8 mouse cellular contexts compared by ENCODE assay signal in the genomic region with DNA sequence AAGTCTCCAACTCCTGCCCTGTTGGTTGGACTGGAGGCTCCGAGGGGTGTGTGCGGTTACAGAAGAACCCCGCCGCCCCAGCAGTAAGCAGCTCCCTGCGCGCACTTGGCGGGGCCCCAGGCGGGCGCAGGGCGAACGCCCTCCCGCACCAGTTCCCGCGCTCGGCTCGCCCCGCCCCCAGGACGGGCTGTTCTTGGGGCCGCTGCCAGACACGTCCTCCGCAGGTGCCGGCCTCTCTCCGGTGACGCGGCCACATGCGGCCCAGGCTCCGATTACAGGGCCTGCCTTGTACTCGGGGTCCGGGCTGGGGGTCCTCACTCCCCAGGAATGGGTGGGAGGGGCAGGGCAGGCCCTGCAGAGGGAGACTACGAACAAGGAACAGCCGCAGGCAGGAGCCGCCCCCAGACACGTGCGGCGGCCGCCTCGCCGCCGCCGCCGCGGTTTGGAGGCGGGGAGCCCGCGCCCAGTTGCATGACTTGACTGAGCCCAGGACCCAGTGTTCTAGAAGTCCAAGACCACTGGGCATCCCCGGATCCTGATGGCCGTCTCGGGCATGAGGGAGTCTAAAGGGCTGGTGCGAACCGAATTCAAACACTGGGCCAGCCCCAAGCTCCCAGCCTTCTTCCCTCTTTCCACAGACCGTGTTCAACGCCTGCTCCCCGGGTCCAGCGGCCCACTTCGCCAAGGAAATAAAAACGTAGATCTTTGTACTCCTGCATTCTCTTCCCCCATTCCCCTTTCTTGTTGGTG. TPM values are rescaled to one million over a fixed set of nuclear protein-coding genes. Genes with fewer than 3 reads are reported as not detected.
A peak's percentile ranks its signal among the peaks of the same experiment; 100 is the strongest.
DNase-seq lines count a peak whose midpoint lies in the region; ATAC-seq lines count a peak whose summit lies in the region.

No protein-coding gene starts in this region.

- 21% methylated on average over 48 of the region's 56 CpGs for WGBS in kidney, embryonic 14.5 days
- 11% methylated on average over 49 of the region's 56 CpGs for WGBS in lung, embryonic 16.5 days

- ATAC-seq in erythroblast, adult 5-6 weeks (replicated peaks; ENCODE audit: low FRiP score, poor library complexity, severe bottlenecking), result no peak
- ATAC-seq in kidney, embryonic 14.5 days (ENCODE audit: low FRiP score, low TSS enrichment), result peak; percentile 28
- ATAC-seq in lung, embryonic 16.5 days (ENCODE audit: low read depth), result peak; percentile 41
- no peak for ATAC-seq in inflammation-experienced regulatory T-cells, adult 6 months

- peak overlapping the region; percentile 43 for H3K4me3 ChIP-seq in erythroblast, embryonic 14.5 days (replicated peaks)
- peak overlapping the region; percentile 23 for H3K4me3 ChIP-seq in kidney, embryonic 14.5 days (ENCODE audit: low read length)
- H3K4me3 ChIP-seq in lung, embryonic 16.5 days (ENCODE audit: low read length), result peak overlapping the region; percentile 44

- peaks cover 63% of the 10 kb centered on the region for H3K27me3 ChIP-seq in erythroblast, embryonic 14.5 days (ENCODE audit: control insufficient read depth)
- no peaks in the 10 kb centered on the region for H3K27me3 ChIP-seq in kidney, embryonic 14.5 days (ENCODE audit: control insufficient read depth, insufficient read depth, low read length)
- H3K27me3 ChIP-seq in lung, embryonic 16.5 days (ENCODE audit: control insufficient read depth, insufficient read depth, low read depth, low read length), result no peaks in the 10 kb centered on the region; the same call in 1 of the 2 replicates

- peak overlapping the region; percentile 46; the same call in 1 of the 2 replicates for H3K9ac ChIP-seq in kidney, embryonic 14.5 days (ENCODE audit: low read depth, low read length)
- peak overlapping the region; percentile 64 for H3K9ac ChIP-seq in lung, embryonic 16.5 days (ENCODE audit: low read length)

- DNase-seq in adrenal gland, postnatal 36 days, result peak; percentile 73 to 82
- DNase-seq in gastrocnemius, postnatal 25 days, result peak; percentile 41
- peak; percentile 72 for DNase-seq in retina, postnatal 1 day

- no peaks in the 10 kb centered on the region for H3K36me3 ChIP-seq in erythroblast, embryonic 14.5 days (ENCODE audit: control insufficient read depth)
- H3K36me3 ChIP-seq in kidney, embryonic 14.5 days (ENCODE audit: control insufficient read depth, insufficient read depth, low read length), result no peaks in the 10 kb centered on the region
- no peaks in the 10 kb centered on the region for H3K36me3 ChIP-seq in lung, embryonic 16.5 days (ENCODE audit: control insufficient read depth, insufficient read depth, low read length)

- H3K27ac ChIP-seq in kidney, embryonic 14.5 days (ENCODE audit: low read depth, low read length), result peak overlapping the region; percentile 75
- peak overlapping the region; percentile 83 for H3K27ac ChIP-seq in lung, embryonic 16.5 days (ENCODE audit: low read length)

- H3K9me3 ChIP-seq in erythroblast, embryonic 14.5 days (ENCODE audit: control insufficient read depth, low read length), result peaks cover 36% of the 10 kb centered on the region
- H3K9me3 ChIP-seq in kidney, embryonic 14.5 days (ENCODE audit: control insufficient read depth, low read length), result peaks cover 19% of the 10 kb centered on the region
- peaks cover 15% of the 10 kb centered on the region for H3K9me3 ChIP-seq in lung, embryonic 16.5 days (ENCODE audit: control insufficient read depth, low read length)

- H3K4me2 ChIP-seq in kidney, embryonic 14.5 days (replicated peaks; ENCODE audit: low read depth, low read length), result peak overlapping the region; percentile 55
- H3K4me2 ChIP-seq in lung, embryonic 16.5 days (ENCODE audit: low read depth, low read length), result peak overlapping the region; percentile 78

- peaks cover 31% of the 10 kb centered on the region for H3K4me1 ChIP-seq in erythroblast, embryonic 14.5 days (ENCODE audit: control insufficient read depth)
- 0 out of 2 replicates have a peak, but pooled peaks cover 7% of the 10 kb centered on the region for H3K4me1 ChIP-seq in kidney, embryonic 14.5 days (ENCODE audit: control insufficient read depth, insufficient read depth, low read length)
- peaks cover 12% of the 10 kb centered on the region for H3K4me1 ChIP-seq in lung, embryonic 16.5 days (replicated peaks; ENCODE audit: control insufficient read depth, insufficient read depth, low read length)

RNA-seq across cellular contexts. Expression of a gene that starts 4.1 kb away (rescaled TPM):
- polyA plus RNA-seq in erythroblast, embryonic 14.5 days (2012), result 0.92 and 0.93 TPM in 2 replicates
- not detected in 2 replicates for total RNA-seq in erythroblast, adult 5-6 weeks (2015; ENCODE audit: low replicate concordance)
- total RNA-seq in erythroblast, adult 5-6 weeks (2017; ENCODE audit: low replicate concordance), result 0.09 TPM in 1 of 2 replicates, not detected in the other
- 100 to 1,000 TPM; 242 to 645 TPM for total RNA-seq in adrenal gland, postnatal 36 days (2021)
- 100 to 1,000 TPM in 1 of 2 experiments, 10 to 100 TPM in 1; 95.8 to 152 TPM for total RNA-seq in gastrocnemius, postnatal 25 days (2021)
- polyA plus RNA-seq in kidney, embryonic 14.5 days (2014; fragmentation: Nextera tagmentation; extraction: Ambion mirVana), result 1,196 and 1,506 TPM in 2 replicates
- polyA plus RNA-seq in lung, embryonic 16.5 days (2015; fragmentation: Nextera tagmentation; extraction: Ambion mirVana), result 434 and 478 TPM in 2 replicates
- polyA plus RNA-seq in inflammation-experienced regulatory T-cells, adult 6 months (2017; shearing (Covaris generic)), result under 1 TPM in 2 of 3 experiments, not detected in 1; 0.25 to 0.64 TPM

RNA-seq across cellular contexts. Expression of a gene that starts 8.6 kb away (rescaled TPM):
- polyA plus RNA-seq in erythroblast, embryonic 14.5 days (2012), result 0.02 TPM in 1 of 2 replicates, not detected in the other
- not detected in 2 replicates for total RNA-seq in erythroblast, adult 5-6 weeks (2015; ENCODE audit: low replicate concordance)
- total RNA-seq in erythroblast, adult 5-6 weeks (2017; ENCODE audit: low replicate concordance), result not detected in 2 replicates
- 1 to 10 TPM; 1.4 to 1.5 TPM for total RNA-seq in adrenal gland, postnatal 36 days (2021)
- under 1 TPM in 1 of 2 experiments, not detected in 1; 0.29 TPM for total RNA-seq in gastrocnemius, postnatal 25 days (2021)
- polyA plus RNA-seq in kidney, embryonic 14.5 days (2014; fragmentation: Nextera tagmentation; extraction: Ambion mirVana), result 4.4 and 4.7 TPM in 2 replicates
- 3.5 and 5.4 TPM in 2 replicates for polyA plus RNA-seq in lung, embryonic 16.5 days (2015; fragmentation: Nextera tagmentation; extraction: Ambion mirVana)
- under 1 TPM in 1 of 3 experiments, not detected in 2; 0.54 TPM for polyA plus RNA-seq in inflammation-experienced regulatory T-cells, adult 6 months (2017; shearing (Covaris generic))

RNA-seq across cellular contexts. Expression of a gene that starts 38.0 kb away (rescaled TPM):
- polyA plus RNA-seq in erythroblast, embryonic 14.5 days (2012), result 0.06 and 0.18 TPM in 2 replicates
- total RNA-seq in erythroblast, adult 5-6 weeks (2015; ENCODE audit: low replicate concordance), result not detected in 2 replicates
- not detected in 2 replicates for total RNA-seq in erythroblast, adult 5-6 weeks (2017; ENCODE audit: low replicate concordance)
- total RNA-seq in adrenal gland, postnatal 36 days (2021), result 1 to 10 TPM in 1 of 2 experiments, under 1 TPM in 1; 0.43 to 2.6 TPM
- total RNA-seq in gastrocnemius, postnatal 25 days (2021), result not detected
- polyA plus RNA-seq in kidney, embryonic 14.5 days (2014; fragmentation: Nextera tagmentation; extraction: Ambion mirVana), result 7.3 and 10.6 TPM in 2 replicates
- polyA plus RNA-seq in lung, embryonic 16.5 days (2015; fragmentation: Nextera tagmentation; extraction: Ambion mirVana), result 5.4 and 6.2 TPM in 2 replicates
- polyA plus RNA-seq in inflammation-experienced regulatory T-cells, adult 6 months (2017; shearing (Covaris generic)), result not detected

Comparison
In these comparisons a context has a peak if more than half of its experiments do, and no peak if none do; other contexts are left out.
1. ATAC-seq: peak in kidney, embryonic 14.5 days (single experiment) and lung, embryonic 16.5 days (single experiment); none in erythroblast, adult 5-6 weeks (single experiment) and inflammation-experienced regulatory T-cells, adult 6 months (single experiment).
2. RNA of a gene that starts 4.1 kb away (polyA plus RNA-seq): 1,196 to 1,506 TPM in kidney, embryonic 14.5 days and 434 to 478 TPM in lung, embryonic 16.5 days; 0.92 to 0.93 TPM in erythroblast, embryonic 14.5 days and 0.25 to 0.64 TPM in inflammation-experienced regulatory T-cells, adult 6 months; every median in the first group is over 100 times any median in the second.
3. Peak in every context shown above with its lines, with median percentiles within 50 percentile points of each other: H3K4me3 ChIP-seq and DNase-seq.